Mouse (Mus musculus) gastrocnemius, adult 8-10 months (tissue): ENCODE results near the gene Slc5a6. TPM values are rescaled to one million over a fixed set of nuclear protein-coding genes. Genes with fewer than 3 reads are reported as not detected.
A peak's percentile ranks its signal among the peaks of the same experiment; 100 is the strongest.
"Not testable (repeated sequence)": the region's sequence is repeated elsewhere in the genome, so short reads cannot be mapped to it uniquely, and the experiment has no call there.

Experiments
- DNase-seq, 2 experiments: peaks; one replicate each; pipeline ENCODE4 v3.0.0; 2022; ENCODE audit warnings: low spot score in 2 of 2
- total RNA-seq, 4 experiments: library from RNA; stranded (reverse); gene quantifications; 2 replicates each; pipeline ENCODE4 v1.2.4; 2022

Slc5a6 gene
- total RNA-seq, 4 experiments from 2014 or later, result 6.1 to 7.9 (median 6.7) TPM

DNA sequence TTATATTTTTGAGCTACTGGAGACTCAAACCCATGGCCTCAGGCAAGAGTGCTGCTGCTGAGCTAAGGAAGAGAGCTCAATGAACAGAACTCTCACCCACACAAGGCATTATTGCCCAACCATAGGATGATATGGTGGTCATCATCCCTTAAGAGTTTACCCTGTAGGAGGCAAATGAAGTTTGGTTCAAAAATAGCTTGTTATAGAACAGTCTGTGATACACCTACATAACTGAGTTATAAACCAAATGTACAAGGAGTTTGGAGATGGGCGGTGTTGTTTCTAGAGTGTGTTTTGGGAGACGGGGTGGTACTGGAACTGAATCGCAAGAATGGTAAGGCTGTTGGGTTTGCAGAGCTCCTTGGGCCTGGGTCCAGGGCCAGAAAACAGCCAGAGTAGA lies 21.1 kb upstream of the Slc5a6 start:
- DNase-seq, result no peak

- no peak for DNase-seq
These were observed 6.8 kb upstream of the Slc5a6 start for GRCm38 (mm10) chr5:31055216-31056140.

DNA sequence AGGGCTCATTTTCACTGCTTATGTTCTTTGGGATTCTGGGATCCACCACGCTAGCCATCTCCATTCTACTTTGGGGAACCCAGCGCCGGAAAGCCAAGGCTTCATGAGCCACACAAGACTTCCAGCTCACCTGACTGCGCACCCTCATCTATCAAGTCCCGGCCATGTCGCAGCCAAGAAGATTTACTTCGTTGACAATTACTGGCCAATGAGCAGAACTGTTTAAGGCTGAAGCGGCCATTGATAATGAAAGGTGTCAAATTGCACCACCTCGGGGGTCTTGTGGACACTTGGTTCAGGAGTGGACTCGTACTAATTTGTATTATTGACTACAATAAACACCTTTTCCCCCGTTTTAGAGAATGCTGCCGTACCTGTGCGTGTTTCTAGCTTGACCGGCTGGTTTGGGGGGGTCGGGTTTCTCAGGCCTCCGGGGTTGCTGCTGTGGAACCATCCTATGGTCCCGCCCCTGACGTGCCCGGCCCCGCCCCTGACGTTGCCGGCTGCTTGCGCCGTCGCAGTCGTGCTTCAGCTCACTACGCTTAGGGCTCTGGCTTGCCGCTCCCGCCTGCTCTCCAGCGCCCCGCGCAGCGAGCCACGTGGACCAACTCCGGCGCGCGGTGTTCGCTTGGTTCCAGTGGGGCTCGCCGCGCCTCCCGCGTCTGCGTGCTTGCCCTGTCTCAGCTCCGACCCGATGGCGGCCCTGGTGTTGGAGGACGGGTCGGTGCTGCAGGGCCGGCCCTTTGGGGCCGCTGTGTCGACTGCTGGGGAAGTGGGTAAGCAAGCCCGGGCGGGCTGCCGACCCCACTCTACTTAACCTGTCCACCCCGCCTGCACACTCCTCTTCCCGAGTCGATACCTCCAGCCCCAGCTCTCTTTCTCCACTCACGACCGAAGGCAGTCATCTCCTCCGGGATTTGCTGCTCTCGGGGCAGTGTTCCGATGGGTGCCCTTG lies 5.8 kb upstream of the Slc5a6 start, which contains the start of gene Cad:
Gene Cad, plus strand, starts transcription at position 520 of the 955 bp plus-strand sequence.
- DNase-seq, result peak; percentile 92 to 93

DNA sequence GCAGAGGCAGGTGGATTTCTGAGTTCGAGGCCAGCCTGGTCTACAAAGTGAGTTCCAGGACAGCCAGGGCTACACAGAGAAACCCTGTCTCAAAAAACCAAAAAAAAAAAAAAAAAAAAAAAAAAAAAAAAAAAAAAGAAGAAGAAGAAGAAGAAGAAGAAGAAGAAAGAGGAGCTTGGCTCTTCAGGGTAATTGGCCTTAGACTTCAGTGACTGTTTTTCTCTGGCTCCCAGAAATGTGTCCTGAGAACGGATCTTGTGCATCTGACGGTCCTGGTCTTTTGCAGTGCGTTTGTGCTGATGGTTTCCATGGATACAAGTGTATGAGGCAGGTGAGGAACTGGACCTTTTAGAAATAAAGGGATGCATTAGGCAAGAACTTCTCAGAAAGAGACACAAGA lies 5.0 kb upstream of the Slc5a6 start:
- DNase-seq, result not testable (repeated sequence)

- no peak for DNase-seq
These were observed 1.7 kb upstream of the Slc5a6 start for GRCm38 (mm10) chr5:31050427-31050826.

- peak; percentile 99 for DNase-seq
These were observed 619 bp downstream of the Slc5a6 start, which contains the start of gene Atraid for GRCm38 (mm10) chr5:31047848-31048762. Atraid (plus strand) TSS chr5:31048312.

DNA sequence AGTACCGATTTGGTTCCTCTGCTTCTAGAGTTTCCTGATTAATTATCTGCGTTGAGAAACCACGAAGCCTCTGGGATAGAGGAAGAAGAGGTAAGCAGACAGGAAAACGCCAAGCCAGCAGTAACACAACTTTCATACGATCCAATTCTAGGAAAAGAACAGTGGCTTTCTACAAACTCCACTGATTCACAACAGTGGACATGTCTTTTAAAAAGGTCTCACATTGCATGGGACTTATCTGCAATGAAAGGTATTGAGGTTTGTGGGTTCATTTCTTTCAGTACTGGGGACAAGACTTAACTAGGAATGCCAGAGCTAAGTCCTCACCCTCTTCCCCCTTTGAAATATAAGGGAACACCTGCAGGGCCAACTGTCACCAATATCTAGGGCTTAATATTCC lies 1.6 kb downstream of the Slc5a6 start:
- DNase-seq, result no peak

DNA sequence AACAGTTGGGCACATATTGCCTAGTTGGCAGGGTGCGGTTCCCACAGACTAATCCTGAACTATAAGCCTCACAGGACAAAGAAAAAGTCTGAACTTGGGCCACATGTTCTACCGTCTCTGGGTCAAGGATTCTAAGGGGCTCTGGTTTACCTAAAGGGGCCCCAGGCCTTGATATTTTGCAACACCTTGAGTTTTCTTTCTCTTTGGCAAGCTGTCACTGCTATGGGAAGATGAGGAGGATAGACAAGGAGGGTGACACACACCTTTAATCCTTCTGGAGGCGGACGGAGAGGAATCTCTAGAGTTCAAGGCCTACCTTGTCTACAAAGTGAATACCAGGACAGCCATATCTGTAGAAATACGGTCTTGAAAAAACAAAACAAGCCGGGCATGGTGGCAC lies 2.3 kb downstream of the Slc5a6 start:
- no peak for DNase-seq

DNA sequence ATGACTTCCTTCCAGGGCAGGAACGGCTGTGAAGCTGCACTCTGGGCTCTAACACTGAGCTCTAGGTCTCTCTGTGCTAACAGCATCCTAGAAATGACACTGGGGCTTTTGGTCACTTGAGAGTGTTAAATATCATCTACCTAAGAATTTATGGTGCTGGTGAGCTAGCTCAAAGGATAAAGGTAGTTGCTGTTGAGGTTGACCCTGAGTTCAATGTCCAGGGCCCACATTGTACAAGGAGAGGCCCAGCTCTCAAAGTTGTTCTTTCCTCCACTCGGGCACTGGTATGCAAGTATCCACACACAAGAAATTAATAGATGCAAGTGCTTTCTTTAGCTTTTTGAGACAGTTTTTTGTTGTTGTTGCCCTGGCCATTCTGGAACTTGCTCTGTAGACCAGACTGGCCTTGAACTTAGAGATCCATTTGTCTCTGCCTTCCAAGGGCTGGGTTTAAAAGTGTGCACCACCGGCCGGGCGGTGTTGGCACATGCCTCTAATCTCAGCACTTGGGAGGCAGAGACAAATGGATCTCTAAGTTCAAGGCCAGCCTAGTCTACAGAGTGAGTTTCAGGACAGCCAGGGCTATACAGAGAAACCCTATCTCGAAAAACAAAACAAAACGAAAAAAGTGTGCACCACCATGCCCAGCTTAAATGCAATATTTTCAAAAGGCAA lies 10.4 kb downstream of the Slc5a6 start:
- DNase-seq, result no peak

GRCm38 (mm10) chr5:31036556-31036955 lies 12.2 kb downstream of the Slc5a6 start:
- DNase-seq, result not testable (repeated sequence)

DNA sequence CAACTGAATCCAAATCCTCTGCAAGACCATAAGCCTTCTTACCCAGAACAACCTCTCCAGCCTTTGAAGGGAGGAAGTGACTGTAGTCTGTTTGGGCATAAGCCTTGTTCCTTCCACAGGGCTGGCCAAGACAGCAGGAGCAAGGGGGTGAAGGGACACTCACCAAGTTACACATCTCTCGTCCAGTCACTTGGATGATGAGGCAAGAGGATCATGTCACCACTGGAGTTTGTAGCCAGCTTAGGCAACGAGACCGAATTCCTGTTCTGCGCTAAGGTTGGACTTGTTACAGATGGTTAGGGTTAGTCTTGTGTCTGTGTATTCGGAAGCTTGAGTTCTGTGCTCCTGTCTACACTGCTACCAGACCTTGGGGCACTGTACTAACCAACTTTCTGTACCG lies 14.1 kb downstream of the Slc5a6 start:
- no peak for DNase-seq

- no peak for DNase-seq
These were observed 17.2 kb downstream of the Slc5a6 start for GRCm38 (mm10) chr5:31031508-31031907.

DNA sequence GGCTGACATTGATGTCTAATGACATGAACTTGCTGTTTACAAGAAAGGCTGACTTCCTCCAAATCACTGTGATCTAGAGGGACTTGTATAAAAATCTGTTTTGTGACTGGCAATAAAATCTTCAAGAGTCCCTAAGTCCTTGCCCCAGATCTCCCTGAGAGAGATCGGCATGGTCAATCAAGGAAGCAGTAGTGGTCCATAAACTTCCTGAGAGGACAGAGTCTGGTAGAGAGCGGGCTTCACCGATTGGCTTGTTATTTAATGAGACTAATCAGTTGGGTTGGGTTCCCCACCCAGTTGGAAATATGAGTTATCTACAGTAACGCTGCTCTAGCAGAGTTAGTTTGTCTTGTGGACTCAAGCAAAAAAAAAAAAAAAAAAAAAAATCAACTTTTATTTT lies 17.8 kb downstream of the Slc5a6 start:
- DNase-seq, result no peak

DNA sequence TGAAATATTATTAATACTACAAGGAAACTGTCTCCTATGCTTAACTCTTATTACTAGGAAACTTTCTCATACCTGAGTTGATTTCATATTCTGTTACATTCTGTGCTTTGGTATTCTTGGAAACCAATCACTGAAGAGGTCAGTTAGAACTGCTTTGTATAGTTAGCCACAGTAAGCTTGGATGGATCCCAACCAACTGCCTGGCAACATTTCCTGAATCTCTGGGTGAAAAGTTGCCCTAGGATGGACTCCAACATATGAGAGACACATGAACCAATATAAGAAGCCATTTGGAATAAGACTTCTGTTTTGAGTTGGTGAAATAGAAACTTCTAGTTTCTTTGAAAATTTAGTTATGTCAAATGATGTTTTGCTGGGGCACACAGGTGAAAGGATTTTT lies 24.1 kb downstream of the Slc5a6 start:
- no peak for DNase-seq

DNA sequence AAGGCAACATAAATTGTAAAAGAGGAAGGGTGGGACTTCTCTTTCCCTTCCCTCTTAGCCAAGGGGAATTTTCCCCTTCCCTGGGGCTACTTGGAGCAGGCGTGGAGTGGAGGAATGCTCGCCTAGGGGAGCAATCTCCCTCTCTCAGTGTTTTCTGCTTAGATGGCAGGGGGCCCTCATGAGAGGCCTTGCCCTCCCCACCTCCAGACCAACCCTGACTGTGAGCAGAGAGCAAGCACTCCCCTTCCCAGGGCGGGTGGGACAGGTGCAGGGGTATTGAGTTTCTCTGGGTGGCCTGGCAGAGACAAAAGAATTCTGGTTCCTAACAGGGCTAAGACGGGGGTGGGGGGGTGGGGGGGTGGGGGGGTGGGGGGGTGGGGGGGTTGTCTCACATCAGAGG lies 25.5 kb downstream of the Slc5a6 start:
- no peak for DNase-seq

- DNase-seq, result no peak
These were observed 26.0 kb downstream of the Slc5a6 start for GRCm38 (mm10) chr5:31022690-31023089.

- DNase-seq, result not testable (repeated sequence)
These were observed 26.9 kb downstream of the Slc5a6 start for GRCm38 (mm10) chr5:31021790-31022189.

DNA sequence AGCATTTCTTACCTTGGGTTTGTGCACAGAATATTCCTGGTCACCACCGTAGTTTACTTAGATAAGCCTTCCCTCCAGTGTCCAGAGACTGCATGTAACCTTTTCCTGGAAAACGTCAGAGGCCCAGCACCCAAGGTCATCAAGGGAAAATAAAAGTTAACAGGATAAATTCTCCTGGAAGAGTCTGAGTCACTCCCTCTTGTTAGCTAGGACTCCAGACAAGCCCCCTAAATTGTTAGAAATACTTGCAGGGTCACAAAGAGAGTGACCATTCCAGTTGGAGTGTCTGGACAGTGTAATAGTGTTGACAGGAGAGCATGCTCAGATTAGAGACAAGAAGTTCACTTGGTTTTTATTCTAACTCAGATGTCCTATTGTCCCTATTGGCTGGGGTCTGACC lies 32.8 kb downstream of the Slc5a6 start:
- no peak for DNase-seq

- no peak for DNase-seq
These were observed 36.0 kb downstream of the Slc5a6 start for GRCm38 (mm10) chr5:31012737-31013136.

- DNase-seq, result peak; percentile 82 to 85
These were observed 44.5 kb downstream of the Slc5a6 start for GRCm38 (mm10) chr5:31004184-31004583.
